Mouse (Mus musculus): Measurements from ENCODE around the gene Crip1. TPM values are rescaled to one million over a fixed set of nuclear protein-coding genes. Genes with fewer than 3 reads are reported as not detected.

The Crip1 gene
- total RNA-seq, 2 experiments from 2014 or later, result 12.4 to 15.2 TPM

DNA sequence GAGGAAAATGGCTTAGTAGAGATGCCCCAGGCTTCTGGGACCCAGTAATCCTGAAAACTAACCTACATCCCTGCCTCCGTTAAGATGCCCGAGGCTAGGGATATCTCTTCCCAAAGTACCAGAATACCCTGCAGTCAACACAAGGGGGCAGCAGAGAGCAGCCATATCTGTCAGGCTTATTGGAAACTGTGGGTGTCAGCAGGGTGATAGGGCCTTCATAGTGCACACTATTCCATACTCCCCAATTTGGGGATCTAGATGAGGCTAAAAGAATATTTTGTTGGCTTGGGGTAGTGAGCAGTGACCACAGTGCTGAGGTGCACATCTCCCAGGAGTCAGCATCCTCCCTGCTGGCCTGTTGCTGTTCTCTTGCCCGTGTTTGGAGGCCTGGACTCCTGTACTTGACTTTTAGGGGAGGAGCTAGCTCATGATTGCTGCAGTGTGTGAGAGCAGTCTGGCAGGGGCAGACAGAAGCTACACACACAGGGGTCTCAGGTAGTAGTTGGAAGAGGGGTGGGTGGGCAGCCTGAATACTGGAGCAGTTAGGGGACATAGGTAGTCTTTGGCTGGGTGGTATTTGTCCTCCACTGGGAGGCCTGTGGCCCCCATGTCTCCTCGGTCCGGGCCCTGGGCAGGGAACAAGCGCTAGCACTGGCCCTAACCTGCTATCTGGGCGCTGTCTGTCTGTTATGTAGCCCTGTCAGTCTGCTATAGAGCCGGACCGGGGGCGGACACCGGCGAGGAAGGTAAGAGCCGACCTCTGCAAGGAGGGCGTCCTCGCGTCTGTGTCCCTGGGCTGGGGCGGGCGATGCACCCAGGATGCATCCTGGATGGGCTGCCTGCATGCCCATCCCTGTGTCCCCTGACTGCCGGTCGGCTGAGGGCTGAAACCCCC, 26.4 kb upstream of the Crip1 start:
- DNase-seq (ENCODE audit: low spot score in 2 of 2), result peak; percentile 78
- intact Hi-C loops (cut with DNase I), result no loop called here

DNA sequence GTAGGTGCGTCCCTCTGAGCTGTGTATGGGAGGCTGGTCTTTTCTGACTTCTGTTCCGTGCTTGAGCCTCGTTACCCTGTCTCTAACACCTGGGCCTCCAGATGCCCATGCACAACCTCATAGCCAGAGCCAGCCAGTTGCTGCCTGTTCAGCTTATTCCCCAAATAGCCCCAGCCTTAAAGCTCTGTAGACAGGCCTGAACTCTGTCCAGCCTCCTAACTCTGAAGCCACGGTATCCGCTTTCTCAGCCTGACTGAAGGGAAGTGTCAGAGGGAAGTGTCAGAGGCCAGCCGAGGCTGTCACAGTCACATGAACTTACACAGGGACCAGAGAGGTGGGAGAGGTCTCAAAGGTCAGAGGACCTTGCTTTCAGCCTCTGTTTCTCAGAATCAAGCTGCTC, 21.4 kb upstream of the Crip1 start:
- intact Hi-C loops (cut with DNase I), result no loop called here
- DNase-seq (ENCODE audit: low spot score in 2 of 2), result no peak

DNA sequence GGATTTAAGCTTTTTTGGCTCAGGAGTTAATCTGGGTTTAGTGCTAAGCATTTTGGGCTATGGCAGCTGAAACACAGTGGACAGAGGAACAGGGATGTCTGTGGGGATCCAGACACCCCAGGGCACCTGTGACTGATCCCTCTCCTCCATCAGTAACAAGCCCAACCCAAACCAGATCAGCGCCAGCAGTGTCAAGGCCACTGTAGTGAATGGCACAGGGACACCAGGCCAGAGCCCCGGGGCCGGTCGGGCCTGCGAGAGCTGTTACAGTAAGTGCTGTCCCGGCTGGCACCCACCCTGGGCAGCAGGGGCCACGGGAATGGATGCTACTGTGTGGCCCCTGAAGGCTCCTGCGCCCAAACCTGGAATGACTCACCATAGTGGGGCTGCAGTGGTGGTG, 15.4 kb upstream of the Crip1 start:
- no peak for DNase-seq (ENCODE audit: low spot score in 2 of 2)
- intact Hi-C loops (cut with DNase I), result no loop called here

DNA sequence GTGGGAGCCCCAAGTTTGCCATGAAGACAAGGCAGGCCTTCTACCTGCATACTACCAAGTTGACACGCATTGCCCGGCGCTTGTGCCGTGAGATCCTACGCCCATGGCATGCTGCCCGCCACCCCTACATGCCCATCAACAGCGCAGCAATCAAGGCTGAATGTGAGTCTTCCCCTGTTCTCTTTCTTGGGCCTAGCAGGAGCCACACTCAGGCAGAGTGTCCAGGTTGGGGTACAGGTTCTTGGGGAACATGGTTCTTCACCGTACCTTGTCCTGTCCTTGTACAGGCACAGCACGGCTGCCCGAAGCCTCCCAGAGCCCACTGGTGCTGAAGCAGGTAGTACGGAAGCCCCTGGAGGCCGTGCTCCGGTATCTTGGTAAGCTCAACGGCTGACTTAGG, 14.5 kb upstream of the Crip1 start:
- intact Hi-C loops (cut with DNase I), result no loop called here
- no peak for DNase-seq (ENCODE audit: low spot score in 2 of 2)

DNA sequence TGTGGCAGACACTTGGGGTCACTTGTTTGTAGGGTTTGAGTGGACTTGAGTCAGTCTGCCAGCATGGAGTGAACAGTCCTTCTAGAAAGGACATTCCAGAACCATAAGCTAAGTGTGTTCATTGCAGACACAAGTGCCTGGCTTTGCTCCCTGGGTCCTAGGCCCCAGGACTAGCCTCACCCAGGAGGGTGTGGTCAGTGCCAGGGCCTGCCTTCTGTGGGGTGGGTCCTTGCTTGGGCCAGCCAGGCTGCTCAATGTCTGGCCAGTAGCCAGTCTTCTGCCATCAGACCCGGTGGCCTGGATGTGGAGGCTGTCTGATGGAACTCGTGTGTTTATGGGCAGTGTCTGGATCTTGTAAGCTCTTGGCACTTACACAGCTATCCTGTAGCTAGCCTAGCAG, 13.5 kb upstream of the Crip1 start:
- intact Hi-C loops (cut with DNase I), result no loop called here
- DNase-seq (ENCODE audit: low spot score in 2 of 2), result no peak

DNA sequence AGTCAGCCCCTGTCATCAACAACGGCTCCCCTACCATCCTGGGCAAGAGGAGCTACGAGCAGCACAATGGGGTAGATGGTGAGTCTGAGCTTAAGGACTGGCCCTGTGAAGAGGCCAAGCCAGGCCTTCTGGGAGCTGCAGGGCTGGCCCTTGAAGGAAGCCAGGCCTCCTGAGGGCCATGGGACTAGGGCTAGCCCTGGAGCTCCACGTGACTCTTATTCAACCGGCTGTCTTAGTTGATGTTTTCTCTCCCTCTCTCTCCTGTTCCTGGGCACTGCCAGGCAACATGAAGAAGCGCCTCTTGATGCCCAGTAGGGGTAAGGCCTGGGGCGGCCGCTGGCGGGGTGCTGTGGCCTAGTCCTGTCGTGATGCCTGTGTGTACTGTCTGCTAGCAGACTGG, 12.9 kb upstream of the Crip1 start:
- intact Hi-C loops (cut with DNase I), result no loop called here
- DNase-seq (ENCODE audit: low spot score in 2 of 2), result no peak

DNA sequence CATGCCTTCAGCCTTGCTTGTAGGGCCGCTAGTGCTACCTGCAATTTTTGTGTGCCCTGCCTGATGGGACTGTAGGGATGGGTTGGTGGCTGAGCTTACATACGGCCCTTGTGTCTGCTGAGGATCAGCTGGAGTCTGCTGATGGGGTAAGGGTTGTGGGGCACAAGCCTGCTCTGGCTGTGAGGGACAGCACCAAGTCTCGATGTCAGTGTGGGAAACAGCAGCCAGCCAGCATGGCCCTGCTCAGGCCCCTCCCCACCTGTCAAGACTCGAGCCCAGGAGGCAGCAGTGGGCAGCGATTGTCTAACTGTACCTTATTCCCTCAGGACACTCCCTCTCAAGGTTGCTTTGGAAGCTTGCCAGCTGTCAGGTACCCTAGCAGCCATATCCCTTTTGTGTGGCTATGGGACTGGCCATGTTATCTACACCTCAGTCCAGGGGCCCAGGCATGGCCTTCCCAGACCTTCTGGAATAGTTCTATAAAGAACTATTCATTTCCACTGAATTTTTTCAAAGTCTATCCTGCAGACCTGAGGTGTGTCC, 12.2 kb upstream of the Crip1 start:
- no peak for DNase-seq (ENCODE audit: low spot score in 2 of 2)
- intact Hi-C loops (cut with DNase I), result no loop called here

DNA sequence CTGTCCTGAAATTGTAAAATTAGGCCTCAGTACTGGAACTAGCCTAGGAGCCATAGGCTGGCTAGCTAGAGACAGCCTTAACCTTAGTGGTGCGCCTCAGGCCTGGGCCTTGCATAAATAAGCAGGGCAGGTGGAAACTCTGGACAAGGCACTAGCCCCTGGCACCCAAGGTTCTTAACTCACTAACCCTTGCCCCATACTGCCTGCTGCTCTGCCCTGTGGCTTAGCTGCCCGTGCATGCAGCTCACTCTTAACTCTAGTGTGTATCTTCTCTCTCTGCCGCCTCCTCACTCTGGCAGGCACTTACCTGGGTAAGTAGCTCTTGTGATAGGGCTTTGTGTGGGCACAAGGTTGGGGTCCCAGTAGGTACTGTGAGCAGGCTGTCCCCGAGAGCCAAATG, 11.6 kb upstream of the Crip1 start:
- intact Hi-C loops (cut with DNase I), result no loop called here

DNA sequence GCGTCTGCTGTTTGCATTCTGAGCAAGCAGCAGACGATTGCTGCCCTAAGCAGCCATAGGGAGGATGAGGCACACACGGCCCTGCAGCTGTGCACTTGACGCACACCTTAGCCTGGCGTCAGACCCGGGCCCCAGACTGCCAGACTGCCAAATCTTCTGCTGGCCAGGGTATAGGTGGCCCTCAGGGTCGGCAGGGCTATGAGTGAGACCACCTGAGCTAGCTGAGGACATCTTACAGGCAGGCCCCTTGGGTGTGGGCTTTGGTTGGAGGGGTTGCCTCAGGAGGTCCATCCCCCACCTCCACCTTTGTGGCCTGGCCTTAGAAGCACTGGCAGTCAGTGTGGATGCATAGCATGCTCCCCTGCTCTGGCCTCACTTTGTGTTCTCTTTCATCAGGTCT, 10.7 kb upstream of the Crip1 start:
- intact Hi-C loops (cut with DNase I), result no loop called here
- DNase-seq (ENCODE audit: low spot score in 2 of 2), result no peak

More for the DNA sequence above, 11.6 kb upstream of the Crip1 start:
- DNase-seq (ENCODE audit: low spot score in 2 of 2), result no peak

DNA sequence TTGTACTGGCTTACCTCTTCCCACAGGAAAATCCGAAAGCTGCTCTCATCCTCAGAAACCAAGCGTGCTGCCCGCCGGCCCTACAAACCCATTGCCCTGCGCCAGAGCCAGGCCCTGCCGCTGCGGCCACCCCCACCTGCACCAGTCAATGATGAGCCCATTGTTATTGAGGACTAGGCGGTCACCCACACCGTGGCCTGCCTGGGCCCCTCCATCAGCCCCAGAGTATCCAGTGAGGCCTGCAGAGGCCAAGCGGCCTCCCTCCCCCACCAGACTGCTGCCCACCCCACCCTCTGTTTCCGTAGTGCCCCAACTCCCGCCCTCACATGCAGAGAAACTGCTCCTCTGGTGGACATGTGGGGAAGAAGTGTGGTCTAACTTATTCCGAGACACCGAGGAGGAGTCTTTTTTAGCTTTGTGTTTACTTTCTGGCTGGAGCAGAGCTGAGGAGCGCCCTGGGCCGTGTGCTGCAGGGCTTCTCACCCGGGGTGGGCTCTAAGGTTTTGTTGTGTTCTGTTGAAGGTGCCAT, 9.6 kb upstream of the Crip1 start:
- no peak for DNase-seq (ENCODE audit: low spot score in 2 of 2)
- intact Hi-C loops (cut with DNase I), result no loop called here

DNA sequence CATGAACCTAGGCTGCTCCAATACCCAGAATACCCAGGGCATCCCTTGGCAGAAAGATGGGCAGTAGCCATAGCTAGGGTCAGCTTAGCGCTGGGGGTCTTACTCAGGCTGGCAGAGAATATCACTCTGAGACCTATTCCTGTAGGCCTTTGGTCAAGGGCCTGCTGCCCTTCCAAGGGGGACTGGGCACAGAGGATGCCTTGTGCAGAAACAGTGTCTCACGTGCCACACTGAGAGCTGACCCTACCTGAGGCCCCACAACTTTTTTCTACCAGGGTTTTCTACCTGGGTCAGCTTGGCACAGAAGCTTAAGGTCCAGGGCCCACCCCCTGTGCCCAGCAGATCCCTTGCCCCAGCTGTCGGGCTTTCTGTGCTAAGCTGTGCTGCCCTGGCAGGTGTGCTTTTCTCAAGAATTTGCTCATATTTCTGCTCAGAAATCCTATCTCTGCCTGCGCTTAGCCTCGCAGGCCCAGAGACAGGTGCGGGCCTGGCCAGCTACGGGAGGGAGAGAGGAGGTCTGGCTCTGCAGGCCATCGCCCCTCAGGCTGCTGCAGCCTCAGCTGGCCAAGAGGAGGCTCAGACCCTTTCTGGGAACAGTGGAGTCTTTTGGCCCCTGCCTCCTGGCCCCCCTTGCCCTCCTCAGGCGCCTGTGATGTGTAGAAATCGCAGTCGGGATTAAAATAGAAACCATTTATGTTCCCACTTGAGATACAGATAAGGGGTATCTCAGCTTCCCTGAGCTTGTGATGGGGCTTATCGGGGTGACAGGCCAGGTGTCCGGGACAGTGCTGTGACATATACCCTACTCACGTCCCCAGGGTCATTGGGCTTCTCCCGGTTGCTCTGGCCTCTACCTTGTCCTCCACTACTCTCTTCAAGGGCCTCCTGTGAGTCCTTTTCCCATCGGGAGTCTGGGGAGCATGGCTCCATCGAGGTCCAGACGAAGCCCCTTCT, 8.6 kb upstream of the Crip1 start:
- DNase-seq (ENCODE audit: low spot score in 2 of 2), result no peak
- intact Hi-C loops (cut with DNase I), result no loop called here

DNA sequence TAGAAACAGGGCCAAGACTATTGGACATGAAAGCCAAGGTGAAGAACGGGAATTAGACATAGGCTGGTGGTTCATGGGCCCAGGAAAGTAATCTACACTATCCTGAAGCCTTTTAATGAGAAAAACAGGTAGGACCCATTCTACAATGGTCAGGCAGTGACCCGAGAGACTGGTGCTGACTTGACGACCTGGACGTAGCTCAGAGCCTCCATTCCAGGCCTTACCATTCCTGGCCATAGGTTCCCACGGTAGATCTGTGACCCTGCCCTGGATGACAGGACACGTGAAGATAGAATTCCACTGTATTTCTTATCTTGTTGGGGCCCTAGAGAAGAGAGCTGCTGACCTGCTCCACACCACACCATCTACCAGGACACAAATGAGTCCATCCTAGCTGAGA, 7.8 kb upstream of the Crip1 start:
- DNase-seq (ENCODE audit: low spot score in 2 of 2), result no peak
- intact Hi-C loops (cut with DNase I), result no loop called here

DNA sequence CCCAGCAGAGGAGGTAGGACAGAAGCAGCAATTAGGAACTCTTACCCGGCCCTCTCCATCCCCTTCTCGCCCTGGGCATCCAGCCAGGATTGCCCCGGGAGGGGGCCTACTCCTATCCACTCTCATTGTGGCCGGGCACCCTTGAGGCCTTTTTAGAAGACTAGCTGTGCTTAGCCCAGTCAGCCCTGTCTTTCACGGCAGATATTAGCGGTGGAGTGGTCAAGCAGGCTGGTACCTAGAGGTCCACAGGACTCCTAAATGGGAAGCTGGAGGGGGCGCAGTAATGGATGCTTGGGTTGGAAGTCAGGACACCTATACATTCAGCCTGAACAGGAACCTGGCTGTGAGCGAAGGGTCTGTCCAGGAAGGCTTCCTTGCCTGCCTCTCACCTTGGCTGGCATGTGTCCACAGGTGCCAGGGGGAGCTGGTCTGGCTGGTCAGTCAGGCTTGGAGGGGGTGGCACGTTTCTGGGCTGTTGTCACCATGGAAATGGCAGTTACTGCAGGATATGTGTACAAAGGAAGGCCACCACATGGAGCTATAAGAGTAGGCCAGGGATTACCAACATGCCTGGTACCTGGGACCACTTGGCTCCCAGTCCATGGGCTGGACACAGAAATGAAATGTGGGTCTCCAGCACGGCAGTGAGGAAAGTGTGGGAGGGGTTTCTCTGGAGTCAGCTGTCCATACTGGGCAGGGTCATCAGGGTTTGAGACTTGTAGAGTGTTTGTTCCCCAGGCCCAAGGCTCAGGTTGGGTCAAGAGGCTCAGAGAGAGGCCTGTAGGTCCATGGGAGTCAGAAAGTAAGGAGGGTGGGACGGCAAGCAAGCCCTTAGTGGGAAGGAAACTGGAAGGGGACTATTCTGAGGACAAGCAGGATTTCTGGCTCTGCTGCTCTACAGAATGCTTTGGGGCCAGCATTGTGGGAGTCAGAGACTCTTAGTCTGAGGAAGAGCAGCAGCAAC, 6.9 kb upstream of the Crip1 start:
- intact Hi-C loops (cut with DNase I), result no loop called here
- DNase-seq (ENCODE audit: low spot score in 2 of 2), result no peak

DNA sequence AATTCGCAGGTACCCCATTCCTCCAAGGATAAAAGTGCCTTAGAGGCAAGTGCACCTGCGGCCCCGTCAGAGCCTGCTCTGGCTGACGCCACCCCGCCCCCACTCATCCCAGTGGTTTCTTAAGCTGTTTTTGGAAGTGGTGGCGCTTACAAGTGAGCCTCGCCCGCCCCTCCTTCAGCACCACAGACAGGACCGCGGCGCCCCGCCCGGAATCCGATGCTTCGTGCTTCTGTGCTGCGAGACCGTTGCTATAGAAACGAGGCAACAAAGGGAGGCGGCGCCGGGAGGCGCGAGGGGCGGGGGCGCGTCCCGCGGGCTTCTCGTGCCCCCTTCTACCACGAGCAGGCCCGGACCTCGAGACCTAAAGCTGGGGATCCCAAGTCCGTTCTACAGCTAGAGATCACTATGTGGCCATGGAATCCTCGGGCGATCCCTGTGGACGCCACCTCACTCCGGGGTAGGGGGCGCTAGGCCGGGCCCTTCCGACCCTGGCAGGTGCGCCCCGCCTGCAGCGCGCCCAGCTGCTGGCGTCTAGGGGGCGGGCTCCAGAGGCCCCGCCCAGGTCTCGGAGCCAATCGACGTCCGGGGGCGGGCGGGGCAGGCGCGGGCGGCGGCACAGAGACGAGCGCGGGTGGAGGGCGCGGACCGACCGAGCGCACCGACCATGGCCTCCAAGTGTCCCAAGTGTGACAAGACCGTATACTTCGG, 6.1 kb upstream of the Crip1 start, which contains the start of gene Crip2:
Gene Crip2 (plus strand): TSS at position 329 of the 708 bp plus-strand sequence.
- intact Hi-C loops (cut with DNase I), result no loop called here

DNA sequence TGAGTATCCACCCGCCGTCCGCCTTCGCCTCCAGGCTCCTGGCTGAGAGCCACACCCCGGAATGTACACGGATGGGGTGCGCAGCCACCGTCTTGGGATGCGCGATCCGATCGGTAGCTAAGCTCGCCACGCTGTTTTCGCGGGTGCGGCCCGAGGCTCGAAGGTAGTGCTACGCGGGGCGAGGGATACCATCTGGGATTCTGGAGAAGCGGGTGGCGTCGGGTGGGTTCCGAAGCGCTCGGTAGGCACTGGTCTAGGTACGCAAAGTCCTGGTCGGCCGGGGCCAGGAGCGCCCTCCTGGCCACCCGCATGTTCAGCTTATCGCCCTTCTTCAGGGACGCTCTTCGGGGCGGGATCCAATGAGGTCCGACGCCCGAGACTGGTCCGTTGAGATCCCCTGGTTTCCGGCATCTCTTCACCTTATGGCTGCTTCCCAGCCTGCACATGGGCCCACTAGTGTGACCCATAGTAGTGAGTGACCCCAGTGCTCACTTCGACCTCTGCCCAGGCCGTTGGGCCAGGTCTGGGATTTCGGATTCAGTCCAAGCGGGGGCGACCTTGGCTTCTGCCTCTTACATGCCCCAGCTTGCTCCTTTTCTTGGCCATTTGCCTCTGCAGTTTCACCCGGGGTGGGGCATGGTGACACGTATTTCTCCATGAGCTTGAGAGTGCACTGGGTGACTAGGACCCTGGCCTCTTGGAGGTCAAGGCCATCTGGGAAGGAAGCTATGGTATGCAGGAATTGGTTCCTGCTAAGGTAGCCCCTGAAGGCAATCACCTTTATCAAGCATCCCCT, 5.3 kb upstream of the Crip1 start:
- intact Hi-C loops (cut with DNase I), result no loop called here
- no peak for DNase-seq (ENCODE audit: low spot score in 2 of 2)

More for the DNA sequence above, 6.1 kb upstream of the Crip1 start, which contains the start of gene Crip2:
- DNase-seq (ENCODE audit: low spot score in 2 of 2), result peak; percentile 92 to 98

DNA sequence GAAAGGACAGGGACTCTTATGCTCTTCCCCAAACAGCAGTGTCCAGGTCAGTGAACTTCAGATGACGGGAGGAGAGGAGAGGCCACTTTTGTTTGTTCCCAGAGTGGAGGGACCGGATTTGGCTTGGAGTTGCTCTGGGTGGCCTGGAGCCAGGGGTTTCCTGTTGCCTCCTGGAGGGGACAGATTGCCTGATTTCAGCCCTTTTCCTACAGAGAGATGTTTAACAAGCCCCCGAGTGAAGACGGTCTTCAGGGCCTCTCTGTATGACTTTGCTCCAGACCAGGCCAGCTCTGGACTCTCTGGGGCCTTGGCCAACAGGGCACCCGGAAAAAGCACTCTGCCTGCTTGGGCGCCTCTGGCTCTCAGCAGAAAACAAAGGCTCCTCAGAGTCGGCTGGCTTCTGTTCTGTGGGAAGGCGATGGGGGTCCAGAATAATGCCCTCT, 4.6 kb upstream of the Crip1 start:
- DNase-seq (ENCODE audit: low spot score in 2 of 2), result peak in 1 of 2 experiments; percentile 59
- intact Hi-C loops (cut with DNase I), result no loop called here

All from left cerebral cortex, postnatal 25 days (tissue).